Mouse (Mus musculus): ENCODE measurements around the gene Sptlc3. TPM values are rescaled to one million over a fixed set of nuclear protein-coding genes. Genes with fewer than 3 reads are reported as not detected.

The Sptlc3 gene
- total and polyA plus RNA-seq, 3 experiments: not detected

- DNase-seq: peak; percentile 25
Observed at GRCm38 (mm10) chr2:139637861-139638260, 144.1 kb downstream of the Sptlc3 start.

GRCm38 (mm10) chr2:139641757-139642385 is 148.2 kb downstream of the Sptlc3 start:
- DNase-seq: no peak

GRCm38 (mm10) chr2:139649518-139649917 is 155.8 kb downstream of the Sptlc3 start:
- DNase-seq: no peak

- no peak for DNase-seq
Observed at GRCm38 (mm10) chr2:139656750-139657149, 163.0 kb downstream of the Sptlc3 start.

GRCm38 (mm10) chr2:139671838-139672237 is 178.1 kb downstream of the Sptlc3 start:
- no peak for DNase-seq

GRCm38 (mm10) chr2:139672371-139672770 is 178.7 kb downstream of the Sptlc3 start:
- no peak for DNase-seq

GRCm38 (mm10) chr2:139677065-139677762 is 183.5 kb downstream of the Sptlc3 start:
- DNase-seq: peak; percentile 95

GRCm38 (mm10) chr2:139677809-139678274 is 184.1 kb downstream of the Sptlc3 start, which contains the start of gene Ism1:
Gene Ism1, plus strand, starts transcription at chr2:139678178.
- DNase-seq: no peak

GRCm38 (mm10) chr2:139678275-139679140 is 184.8 kb downstream of the Sptlc3 start:
- DNase-seq: peak; percentile 79

- no peak for DNase-seq
Observed at GRCm38 (mm10) chr2:139682540-139682939, 188.8 kb downstream of the Sptlc3 start.

Other genes starting within 250 kb of the Sptlc3 start
- gene Ism1, start 184.3 kb downstream of the Sptlc3 start, total RNA-seq (2021): 10 to 100 TPM; 26.0 to 30.1 TPM
- 19.1 and 22.0 TPM in 2 replicates for gene Ism1, start 184.3 kb downstream of the Sptlc3 start, polyA plus RNA-seq (2012; rRNA removed)